Mouse (Mus musculus) layer of hippocampus, adult 18-20 months (tissue): ENCODE data around the gene Dnm2. TPM values are rescaled to one million over a fixed set of nuclear protein-coding genes. Genes with fewer than 3 reads are reported as not detected.
A peak's percentile ranks its signal among the peaks of the same experiment; 100 is the strongest.
"Not testable (repeated sequence)": the region's sequence is repeated elsewhere in the genome, so short reads cannot be mapped to it uniquely, and the experiment has no call there.

Source experiments
- DNase-seq, 2 experiments: peaks; one replicate each; pipeline ENCODE4 v3.0.0; 2022; ENCODE audit warnings: low spot score in 2 of 2
- total RNA-seq, 2 experiments: library from RNA; stranded (reverse); gene quantifications; 2 replicates each; pipeline ENCODE4 v1.2.3; 2021

The Dnm2 gene
- total RNA-seq, 2 experiments from 2014 or later: 59.8 to 59.9 TPM

- no peak for DNase-seq
These were observed 30.5 kb downstream of the Dnm2 start for GRCm38 (mm10) chr9:21455103-21455770.

- DNase-seq: no peak
These were observed 31.7 kb downstream of the Dnm2 start for GRCm38 (mm10) chr9:21456246-21456929.

- no peak for DNase-seq
These were observed 32.4 kb downstream of the Dnm2 start for GRCm38 (mm10) chr9:21456930-21457634.

- DNase-seq: no peak
These were observed 34.1 kb downstream of the Dnm2 start for GRCm38 (mm10) chr9:21458821-21459220.

GRCm38 (mm10) chr9:21460400-21460940, 35.8 kb downstream of the Dnm2 start:
- DNase-seq: no peak

GRCm38 (mm10) chr9:21463138-21463590, 38.5 kb downstream of the Dnm2 start:
- peak in 1 of 2 experiments; percentile 46 for DNase-seq

- no peak for DNase-seq
These were observed 39.3 kb downstream of the Dnm2 start for GRCm38 (mm10) chr9:21463766-21464564.

GRCm38 (mm10) chr9:21464565-21464928, 39.8 kb downstream of the Dnm2 start:
- DNase-seq: not testable (repeated sequence)

- DNase-seq: peak in 1 of 2 experiments; percentile 72
These were observed 44.6 kb downstream of the Dnm2 start for GRCm38 (mm10) chr9:21469032-21470024.

- peak in 1 of 2 experiments; percentile 64 for DNase-seq
These were observed 48.2 kb downstream of the Dnm2 start for GRCm38 (mm10) chr9:21472913-21473312.

GRCm38 (mm10) chr9:21477707-21478106, 53.0 kb downstream of the Dnm2 start:
- no peak for DNase-seq

- DNase-seq: no peak
These were observed 59.4 kb downstream of the Dnm2 start for GRCm38 (mm10) chr9:21484065-21484464.

- DNase-seq: not testable (repeated sequence)
These were observed 63.5 kb downstream of the Dnm2 start for GRCm38 (mm10) chr9:21488246-21488645.

GRCm38 (mm10) chr9:21490696-21491095, 66.0 kb downstream of the Dnm2 start:
- DNase-seq: no peak

GRCm38 (mm10) chr9:21493907-21494306, 69.2 kb downstream of the Dnm2 start:
- no peak for DNase-seq

GRCm38 (mm10) chr9:21494726-21495125, 70.0 kb downstream of the Dnm2 start:
- peak in 1 of 2 experiments; percentile 35 for DNase-seq

- DNase-seq: no peak
These were observed 71.8 kb downstream of the Dnm2 start for GRCm38 (mm10) chr9:21496308-21497049.

GRCm38 (mm10) chr9:21497050-21497542, 72.4 kb downstream of the Dnm2 start:
- peak; percentile 42 to 69 for DNase-seq

- no peak for DNase-seq
These were observed 73.0 kb downstream of the Dnm2 start for GRCm38 (mm10) chr9:21497664-21498063.
